Mouse (Mus musculus): ENCODE measurements at regions not wholly inside any gene's neighbourhood (a gene's known extent, or its start where the extent isn't known, plus 50 kb on each side); places are given as distances from the start of the nearest gene placed in this dataset.
A peak's percentile ranks its signal among the peaks of the same experiment; 100 is the strongest.
"Not testable (repeated sequence)": the region's sequence is repeated elsewhere in the genome, so short reads cannot be mapped to it uniquely, and the experiment has no call there.

GRCm38 (mm10) chr6:64948839-64949238 lies 93.5 kb upstream of the Smarcad1 start:
- not testable (repeated sequence) for ATAC-seq; H3K9me3 ChIP-seq; H3K4me2 ChIP-seq (replicated peaks); H3K4me3 ChIP-seq (replicated peaks); H3K27ac ChIP-seq; H3K4me1 ChIP-seq (replicated peaks); H3K36me3 ChIP-seq; H3K9ac ChIP-seq (replicated peaks); H3K27me3 ChIP-seq
- WGBS: 81% methylated on average over 5 of the region's 5 CpGs

- Histone ChIP-seq H3K9me3 (no peaks in the 10 kb centered on the region), H3K4me1 (replicated peaks) (peaks cover 18% of the 10 kb centered on the region), H3K27me3 (no peaks in the 10 kb centered on the region), H3K4me3 (replicated peaks) (0 out of 2 replicates have a peak overlapping the region, but pooled peaks have one; percentile 4), H3K4me2 (replicated peaks) (peak overlapping the region; percentile 41), H3K36me3 (no peaks in the 10 kb centered on the region), H3K27ac (peak overlapping the region; percentile 56), H3K9ac (replicated peaks) (no peak overlapping the region)
- ATAC-seq: peak; percentile 67
- 47% methylated on average over 16 of the region's 16 CpGs for WGBS
Measured at GRCm38 (mm10) chr6:64961608-64962486, 80.5 kb upstream of the Smarcad1 start.

GRCm38 (mm10) chr6:64962612-64963011 lies 79.8 kb upstream of the Smarcad1 start:
- no peaks in the 10 kb centered on the region for H3K9me3 ChIP-seq
- H3K4me1 ChIP-seq (replicated peaks): peaks cover 18% of the 10 kb centered on the region
- H3K9ac ChIP-seq (replicated peaks): no peak overlapping the region
- WGBS: 52% methylated on average over 5 of the region's 5 CpGs
- no peaks in the 10 kb centered on the region for H3K27me3 ChIP-seq
- H3K4me3 ChIP-seq (replicated peaks): no peak overlapping the region
- no peak overlapping the region for H3K27ac ChIP-seq
- no peak overlapping the region for H3K4me2 ChIP-seq (replicated peaks)
- no peaks in the 10 kb centered on the region for H3K36me3 ChIP-seq
- no peak for ATAC-seq

GRCm38 (mm10) chr6:64964664-64965063 lies 77.7 kb upstream of the Smarcad1 start:
- Histone ChIP-seq H3K9me3 (no peaks in the 10 kb centered on the region), H3K4me2 (replicated peaks) (no peak overlapping the region), H3K9ac (replicated peaks) (no peak overlapping the region), H3K4me1 (replicated peaks) (peaks cover 18% of the 10 kb centered on the region), H3K27ac (no peak overlapping the region), H3K4me3 (replicated peaks) (no peak overlapping the region), H3K27me3 (no peaks in the 10 kb centered on the region), H3K36me3 (no peaks in the 10 kb centered on the region)
- ATAC-seq: no peak
- 86% methylated on average over 6 of the region's 6 CpGs for WGBS

GRCm38 (mm10) chr6:64965203-64965602 lies 77.2 kb upstream of the Smarcad1 start:
- Histone ChIP-seq H3K9me3 (no peaks in the 10 kb centered on the region), H3K4me3 (replicated peaks) (no peak overlapping the region), H3K27ac (no peak overlapping the region), H3K36me3 (no peaks in the 10 kb centered on the region), H3K27me3 (no peaks in the 10 kb centered on the region), H3K4me1 (replicated peaks) (peaks cover 18% of the 10 kb centered on the region), H3K4me2 (replicated peaks) (no peak overlapping the region), H3K9ac (replicated peaks) (no peak overlapping the region)
- 87% methylated on average over 1 of the region's 1 CpGs for WGBS
- ATAC-seq: no peak

GRCm38 (mm10) chr6:64970158-64970557 lies 72.2 kb upstream of the Smarcad1 start:
- H3K4me3 ChIP-seq (replicated peaks): no peak overlapping the region
- no peak overlapping the region for H3K4me2 ChIP-seq (replicated peaks)
- no peaks in the 10 kb centered on the region for H3K27me3 ChIP-seq
- no peak overlapping the region for H3K27ac ChIP-seq
- no peaks in the 10 kb centered on the region for H3K4me1 ChIP-seq (replicated peaks)
- 90% methylated on average over 8 of the region's 8 CpGs for WGBS
- no peak overlapping the region for H3K9ac ChIP-seq (replicated peaks)
- no peak for ATAC-seq
- H3K36me3 ChIP-seq: no peaks in the 10 kb centered on the region
- H3K9me3 ChIP-seq: no peaks in the 10 kb centered on the region

GRCm38 (mm10) chr6:64973968-64974367 lies 68.4 kb upstream of the Smarcad1 start:
- WGBS: 29% methylated on average over 2 of the region's 2 CpGs
- H3K27me3 ChIP-seq: no peaks in the 10 kb centered on the region
- H3K27ac ChIP-seq: no peak overlapping the region
- H3K4me2 ChIP-seq (replicated peaks): no peak overlapping the region
- H3K36me3 ChIP-seq: no peaks in the 10 kb centered on the region
- H3K4me3 ChIP-seq (replicated peaks): no peak overlapping the region
- no peaks in the 10 kb centered on the region for H3K9me3 ChIP-seq
- no peak overlapping the region for H3K9ac ChIP-seq (replicated peaks)
- no peak for ATAC-seq
- H3K4me1 ChIP-seq (replicated peaks): no peaks in the 10 kb centered on the region

GRCm38 (mm10) chr6:64974453-64974852 lies 67.9 kb upstream of the Smarcad1 start:
- not testable (repeated sequence) for ATAC-seq
- 96% methylated on average over 1 of the region's 1 CpGs for WGBS

GRCm38 (mm10) chr6:64982132-64982531 lies 60.3 kb upstream of the Smarcad1 start:
- Histone ChIP-seq H3K9ac (replicated peaks) (no peak overlapping the region), H3K4me3 (replicated peaks) (no peak overlapping the region)

More at GRCm38 (mm10) chr6:64974453-64974852, 67.9 kb upstream of the Smarcad1 start:
- H3K4me1 ChIP-seq (replicated peaks); H3K4me2 ChIP-seq (replicated peaks); H3K27ac ChIP-seq; H3K4me3 ChIP-seq (replicated peaks); H3K9ac ChIP-seq (replicated peaks); H3K27me3 ChIP-seq; H3K36me3 ChIP-seq; H3K9me3 ChIP-seq: not testable (repeated sequence)

More at GRCm38 (mm10) chr6:64982132-64982531, 60.3 kb upstream of the Smarcad1 start:
- H3K27ac ChIP-seq: no peak overlapping the region
- 0 out of 2 replicates have a peak, but pooled peaks have one; percentile 27 for ATAC-seq
- no peak overlapping the region for H3K4me2 ChIP-seq (replicated peaks)
- peaks cover 5% of the 10 kb centered on the region; the same call in 1 of the 2 replicates for H3K4me1 ChIP-seq (replicated peaks)
- H3K36me3 ChIP-seq: no peaks in the 10 kb centered on the region
- WGBS: 12% methylated on average over 2 of the region's 2 CpGs
- H3K9me3 ChIP-seq: no peaks in the 10 kb centered on the region
- no peaks in the 10 kb centered on the region for H3K27me3 ChIP-seq
